Mouse (Mus musculus) G1E (cell line): ENCODE measurements around the gene Tmcc3. TPM values are rescaled to one million over a fixed set of nuclear protein-coding genes. Genes with fewer than 3 reads are reported as not detected.

ENCODE experiments used
- ATAC-seq: 2 replicates; pipeline ENCODE4 v1.8.0; 2016; ENCODE audit warnings: mild to moderate bottlenecking; ENCODE audit not compliant: insufficient number of reproducible peaks, poor library complexity, low FRiP score, severe bottlenecking; ENCODE audit errors: extremely low read depth
- DNase-seq: peaks from one replicate; pipeline ENCODE4 v3.0.0; 2012; ENCODE audit warnings: low spot score
- H3K27me3 ChIP-seq: 2 replicates; pipeline ENCODE4 v1.6.1; 2012; ENCODE audit warnings: mild to moderate bottlenecking, low read length, inconsistent platforms; ENCODE audit not compliant: insufficient read depth
- H3K36me3 ChIP-seq: replicated peaks from 2 replicates; pipeline ENCODE3; 2012; ENCODE audit warnings: mild to moderate bottlenecking, inconsistent platforms
- H3K4me1 ChIP-seq: 2 replicates; pipeline ENCODE4 v1.6.1; 2012; ENCODE audit warnings: low read depth, low read length, inconsistent platforms, mixed read lengths; ENCODE audit not compliant: insufficient read depth
- H3K4me3 ChIP-seq: 2 replicates; pipeline ENCODE4 v1.5.1; 2012; ENCODE audit warnings: low read depth, mild to moderate bottlenecking, inconsistent platforms, low read length, moderate library complexity, mixed read lengths
- H3K9me3 ChIP-seq: replicated peaks from 2 replicates; pipeline ENCODE4 v1.6.1; 2012; ENCODE audit warnings: inconsistent platforms
- CTCF ChIP-seq: IDR thresholded peaks from 2 replicates; pipeline ENCODE4 v1.5.1; 2012; ENCODE audit warnings: low read depth, low read length, inconsistent platforms, mixed read lengths
- GATA1 ChIP-seq: IDR thresholded peaks from 2 replicates; pipeline ENCODE4 v1.6.1; 2012; ENCODE audit warnings: borderline replicate concordance, low read length, inconsistent platforms, mixed read lengths
- GATA2 ChIP-seq: IDR thresholded peaks from 2 replicates; pipeline ENCODE4 v1.6.1; 2012; ENCODE audit warnings: low read depth, low read length, inconsistent platforms, borderline replicate concordance
- POLR2AphosphoS5 ChIP-seq: IDR thresholded peaks from 2 replicates; pipeline ENCODE4 v1.6.1; 2012; ENCODE audit warnings: low read depth, low read length, inconsistent platforms; ENCODE audit not compliant: insufficient replicate concordance
- TAL1 ChIP-seq: conservative IDR thresholded peaks from 2 replicates; pipeline ENCODE4 v1.6.1; 2012; ENCODE audit warnings: low read depth, low read length, inconsistent platforms, mixed read lengths
- polyA plus RNA-seq: library from polyadenylated mRNA; stranded (reverse); fragments of >175 nt; gene quantifications from 2 replicates; pipeline ENCODE4 v1.2.3, GENCODE M21; 2012
- total RNA-seq, 2 experiments: library from RNA; stranded (forward) in 1 of 2; stranded (reverse) in 1 of 2; fragments of 200-1000 nt in 1 of 2; fragments of >200 nt in 1 of 2; fragmentation: Nextera tagmentation in 1 of 2; gene quantifications; 2 replicates each; pipeline ENCODE4 v1.2.3; 2014 to 2017

Tmcc3 gene
- total and polyA plus RNA-seq, 3 experiments: 3.3 to 15.6 (median 8.1) TPM

- ATAC-seq: peak; percentile 54
- H3K36me3 ChIP-seq: no peaks in the 10 kb centered on the region
- H3K4me3 ChIP-seq: no peak overlapping the region
- TF ChIP-seq POLR2AphosphoS5: no peak
- no peak for TF ChIP-seq GATA1
- TF ChIP-seq GATA2: no peak
- TF ChIP-seq CTCF: no peak
- TF ChIP-seq TAL1: no peak
- 0 out of 2 replicates have a peak, but pooled peaks cover 2% of the 10 kb centered on the region for H3K4me1 ChIP-seq
- no peak for DNase-seq
- peaks cover 38% of the 10 kb centered on the region for H3K27me3 ChIP-seq
- H3K9me3 ChIP-seq: no peaks in the 10 kb centered on the region
These were observed 289.3 kb downstream of the Tmcc3 start for GRCm38 (mm10) chr10:94601034-94601433.

GRCm38 (mm10) chr10:94605491-94605890, 293.7 kb downstream of the Tmcc3 start:
- Histone ChIP-seq H3K9me3 (no peaks in the 10 kb centered on the region), H3K27me3 (peaks cover 28% of the 10 kb centered on the region), H3K4me3 (no peak overlapping the region), H3K36me3 (no peaks in the 10 kb centered on the region), H3K4me1 (0 out of 2 replicates have a peak, but pooled peaks cover 2% of the 10 kb centered on the region)
- no peak for DNase-seq
- no peak for ATAC-seq
- TF ChIP-seq GATA1 (no peak), POLR2AphosphoS5 (no peak), CTCF (no peak), TAL1 (no peak), GATA2 (no peak)

GRCm38 (mm10) chr10:94609309-94609777, 297.6 kb downstream of the Tmcc3 start:
- Histone ChIP-seq H3K4me3 (no peak overlapping the region), H3K9me3 (no peaks in the 10 kb centered on the region), H3K27me3 (peaks cover 29% of the 10 kb centered on the region), H3K4me1 (0 out of 2 replicates have a peak, but pooled peaks cover 2% of the 10 kb centered on the region), H3K36me3 (no peaks in the 10 kb centered on the region)
- DNase-seq (peak; percentile 49), ATAC-seq (peak; percentile 73)
- TF ChIP-seq TAL1 (no peak), GATA2 (no peak), GATA1 (no peak), POLR2AphosphoS5 (no peak), CTCF (peak; percentile 75)

GRCm38 (mm10) chr10:94611228-94611968, 299.6 kb downstream of the Tmcc3 start:
- Histone ChIP-seq H3K4me3 (no peak overlapping the region), H3K27me3 (peaks cover 32% of the 10 kb centered on the region), H3K36me3 (no peaks in the 10 kb centered on the region), H3K9me3 (no peaks in the 10 kb centered on the region), H3K4me1 (no peaks in the 10 kb centered on the region)
- TF ChIP-seq TAL1: no peak
- no peak for TF ChIP-seq CTCF
- no peak for TF ChIP-seq GATA2
- no peak for TF ChIP-seq POLR2AphosphoS5
- no peak for ATAC-seq
- DNase-seq: no peak

- TF ChIP-seq GATA1 (no peak), CTCF (no peak), GATA2 (no peak), TAL1 (no peak), POLR2AphosphoS5 (no peak)
- Histone ChIP-seq H3K4me3 (no peak overlapping the region), H3K36me3 (no peaks in the 10 kb centered on the region), H3K27me3 (peaks cover 28% of the 10 kb centered on the region), H3K4me1 (no peaks in the 10 kb centered on the region), H3K9me3 (no peaks in the 10 kb centered on the region)
- no peak for DNase-seq
- ATAC-seq: no peak
These were observed 300.3 kb downstream of the Tmcc3 start for GRCm38 (mm10) chr10:94611969-94612440.

GRCm38 (mm10) chr10:94619586-94619985, 307.8 kb downstream of the Tmcc3 start:
- no peak for ATAC-seq

More at GRCm38 (mm10) chr10:94619586-94619985, 307.8 kb downstream of the Tmcc3 start:
- TF ChIP-seq GATA2 (no peak), CTCF (no peak), GATA1 (no peak), POLR2AphosphoS5 (no peak), TAL1 (no peak)
- Histone ChIP-seq H3K4me1 (no peaks in the 10 kb centered on the region), H3K27me3 (peaks cover 36% of the 10 kb centered on the region), H3K4me3 (no peak overlapping the region), H3K36me3 (no peaks in the 10 kb centered on the region), H3K9me3 (no peaks in the 10 kb centered on the region)
- no peak for DNase-seq
